Mouse (Mus musculus) lung, embryonic 14.5 days (tissue): ENCODE data around the gene Ptger1. TPM values are rescaled to one million over a fixed set of nuclear protein-coding genes. Genes with fewer than 3 reads are reported as not detected.

Experiments
- ATAC-seq: fragments of 200-750 bp; cut with Nextera tagmentation; 2 replicates; pipeline ENCODE4 v1.8.0; 2017; ENCODE audit warnings: mild to moderate bottlenecking, moderate TSS enrichment, moderate library complexity; ENCODE audit not compliant: insufficient read depth
- DNase-seq: peaks from one replicate; pipeline ENCODE4 v3.0.0-alpha.2; 2015
- H3K27ac ChIP-seq: fragments of 300-500 bp; sonication (generic); 2 replicates; pipeline ENCODE4 v1.5.1; 2014; ENCODE audit warnings: low read depth, mild to moderate bottlenecking, moderate library complexity
- H3K27me3 ChIP-seq: fragments of 300-500 bp; sonication (generic); 2 replicates; pipeline ENCODE4 v1.6.1; 2014; ENCODE audit warnings: low read length, control low read depth; ENCODE audit not compliant: insufficient read depth
- H3K36me3 ChIP-seq: fragments of 300-500 bp; sonication (generic); 2 replicates; pipeline ENCODE4 v1.6.1; 2014; ENCODE audit warnings: control low read depth; ENCODE audit not compliant: insufficient read depth
- H3K4me1 ChIP-seq: fragments of 300-500 bp; sonication (generic); 2 replicates; pipeline ENCODE4 v1.6.1; 2014; ENCODE audit warnings: antibody characterized with exemption, control low read depth; ENCODE audit not compliant: insufficient read depth
- H3K4me2 ChIP-seq: fragments of 300-500 bp; sonication (generic); 2 replicates; pipeline ENCODE4 v1.6.1; 2014; ENCODE audit warnings: mild to moderate bottlenecking
- H3K4me3 ChIP-seq: fragments of 300-500 bp; sonication (generic); 2 replicates; pipeline ENCODE4 v1.5.1; 2014; ENCODE audit warnings: low read depth, low read length
- H3K9ac ChIP-seq: fragments of 300-500 bp; sonication (generic); 2 replicates; pipeline ENCODE4 v1.6.1; 2014
- H3K9me3 ChIP-seq: fragments of 300-500 bp; sonication (generic); 2 replicates; pipeline ENCODE4 v1.6.1; 2016; ENCODE audit warnings: low read depth, low read length, control low read depth
- CTCF ChIP-seq: IDR thresholded peaks from 2 replicates; pipeline ENCODE4 v1.5.1; 2016; ENCODE audit warnings: antibody characterized with exemption, low read depth
- WGBS: fragments of 180-500 bp; shearing (Covaris S2); extraction: QIAGEN DNeasy Blood & Tissue Kit; methylation state at CpG from one replicate; pipeline ENCODE4 v1.1.7; 2014; 5-methylcytosine and 5-hydroxymethylcytosine counted together
- polyA plus RNA-seq: library from polyadenylated mRNA; unstranded; fragments of >200 nt; fragmentation: Nextera tagmentation; extraction: Ambion mirVana; gene quantifications from 2 replicates; pipeline ENCODE4 v1.2.1, GENCODE M21; 2014

Ptger1 gene
- polyA plus RNA-seq, 1 experiment from 2014 or later: 0.95 TPM

- ATAC-seq: no peak
- 79% methylated on average over 7 of the region's 7 CpGs for WGBS
- TF ChIP-seq CTCF: no peak
Observed at GRCm38 (mm10) chr8:83623549-83623948, 42.9 kb upstream of the Ptger1 start.

GRCm38 (mm10) chr8:83624739-83625138, 41.7 kb upstream of the Ptger1 start:
- Histone ChIP-seq H3K4me1 (no peaks in the 10 kb centered on the region), H3K36me3 (no peaks in the 10 kb centered on the region), H3K9me3 (no peaks in the 10 kb centered on the region), H3K9ac (no peak overlapping the region), H3K27ac (no peak overlapping the region), H3K27me3 (no peaks in the 10 kb centered on the region), H3K4me3 (no peak overlapping the region), H3K4me2 (no peak overlapping the region)
- DNase-seq (peak; percentile 58), ATAC-seq (no peak)
- peak; percentile 79 for TF ChIP-seq CTCF
- WGBS: 33% methylated on average over 3 of the region's 3 CpGs

More at GRCm38 (mm10) chr8:83623549-83623948, 42.9 kb upstream of the Ptger1 start:
- Histone ChIP-seq H3K4me3 (no peak overlapping the region), H3K27ac (no peak overlapping the region), H3K4me1 (no peaks in the 10 kb centered on the region), H3K4me2 (no peak overlapping the region), H3K9ac (no peak overlapping the region), H3K36me3 (no peaks in the 10 kb centered on the region), H3K27me3 (no peaks in the 10 kb centered on the region), H3K9me3 (no peaks in the 10 kb centered on the region)
- DNase-seq: no peak

GRCm38 (mm10) chr8:83625676-83626299, 40.7 kb upstream of the Ptger1 start:
- ATAC-seq: no peak
- H3K4me1 ChIP-seq: no peaks in the 10 kb centered on the region

GRCm38 (mm10) chr8:83632083-83632707, 34.3 kb upstream of the Ptger1 start:
- no peaks in the 10 kb centered on the region for H3K36me3 ChIP-seq
- H3K4me1 ChIP-seq: no peaks in the 10 kb centered on the region
- ATAC-seq (no peak), DNase-seq (no peak)
- no peak overlapping the region for H3K4me2 ChIP-seq
- H3K9me3 ChIP-seq: 0 out of 2 replicates have a peak, but pooled peaks cover 5% of the 10 kb centered on the region
- WGBS: 71% methylated on average over 7 of the region's 7 CpGs
- no peak overlapping the region for H3K27ac ChIP-seq
- H3K27me3 ChIP-seq: no peaks in the 10 kb centered on the region
- H3K9ac ChIP-seq: no peak overlapping the region
- TF ChIP-seq CTCF: no peak
- H3K4me3 ChIP-seq: no peak overlapping the region

More at GRCm38 (mm10) chr8:83625676-83626299, 40.7 kb upstream of the Ptger1 start:
- no peaks in the 10 kb centered on the region for H3K9me3 ChIP-seq
- 83% methylated on average over 6 of the region's 6 CpGs for WGBS
- H3K36me3 ChIP-seq: no peaks in the 10 kb centered on the region
- no peak overlapping the region for H3K9ac ChIP-seq
- no peak for DNase-seq
- no peaks in the 10 kb centered on the region for H3K27me3 ChIP-seq
- no peak overlapping the region for H3K4me2 ChIP-seq
- no peak for TF ChIP-seq CTCF
- H3K4me3 ChIP-seq: no peak overlapping the region
- no peak overlapping the region for H3K27ac ChIP-seq

GRCm38 (mm10) chr8:83638856-83639255, 27.6 kb upstream of the Ptger1 start:
- ATAC-seq (no peak), DNase-seq (no peak)
- Histone ChIP-seq H3K4me3 (no peak overlapping the region), H3K9ac (no peak overlapping the region), H3K36me3 (no peaks in the 10 kb centered on the region), H3K27me3 (no peaks in the 10 kb centered on the region), H3K4me2 (no peak overlapping the region), H3K9me3 (0 out of 2 replicates have a peak, but pooled peaks cover 5% of the 10 kb centered on the region), H3K27ac (no peak overlapping the region), H3K4me1 (0 out of 2 replicates have a peak, but pooled peaks cover 3% of the 10 kb centered on the region)
- TF ChIP-seq CTCF: no peak
- WGBS: 58% methylated on average over 4 of the region's 4 CpGs

- ATAC-seq (no peak), DNase-seq (no peak)
- Histone ChIP-seq H3K4me3 (no peak overlapping the region), H3K36me3 (no peaks in the 10 kb centered on the region), H3K27ac (no peak overlapping the region), H3K9me3 (0 out of 2 replicates have a peak, but pooled peaks cover 5% of the 10 kb centered on the region), H3K27me3 (no peaks in the 10 kb centered on the region), H3K4me2 (no peak overlapping the region), H3K9ac (no peak overlapping the region), H3K4me1 (0 out of 2 replicates have a peak, but pooled peaks cover 3% of the 10 kb centered on the region)
- TF ChIP-seq CTCF: no peak
- 61% methylated on average over 5 of the region's 5 CpGs for WGBS
Observed at GRCm38 (mm10) chr8:83639649-83640048, 26.8 kb upstream of the Ptger1 start.

- Histone ChIP-seq H3K4me3 (no peak overlapping the region), H3K9me3 (no peaks in the 10 kb centered on the region), H3K36me3 (no peaks in the 10 kb centered on the region), H3K4me1 (0 out of 2 replicates have a peak, but pooled peaks cover 3% of the 10 kb centered on the region), H3K27me3 (no peaks in the 10 kb centered on the region), H3K27ac (no peak overlapping the region), H3K9ac (no peak overlapping the region), H3K4me2 (no peak overlapping the region)
- WGBS: 94% methylated on average over 11 of the region's 11 CpGs
- no peak for DNase-seq
- TF ChIP-seq CTCF: no peak
- ATAC-seq: no peak
Observed at GRCm38 (mm10) chr8:83647511-83647910, 19.0 kb upstream of the Ptger1 start.
